Mouse (Mus musculus): ENCODE results near the gene Osbp2.

Osbp2 gene

DNA sequence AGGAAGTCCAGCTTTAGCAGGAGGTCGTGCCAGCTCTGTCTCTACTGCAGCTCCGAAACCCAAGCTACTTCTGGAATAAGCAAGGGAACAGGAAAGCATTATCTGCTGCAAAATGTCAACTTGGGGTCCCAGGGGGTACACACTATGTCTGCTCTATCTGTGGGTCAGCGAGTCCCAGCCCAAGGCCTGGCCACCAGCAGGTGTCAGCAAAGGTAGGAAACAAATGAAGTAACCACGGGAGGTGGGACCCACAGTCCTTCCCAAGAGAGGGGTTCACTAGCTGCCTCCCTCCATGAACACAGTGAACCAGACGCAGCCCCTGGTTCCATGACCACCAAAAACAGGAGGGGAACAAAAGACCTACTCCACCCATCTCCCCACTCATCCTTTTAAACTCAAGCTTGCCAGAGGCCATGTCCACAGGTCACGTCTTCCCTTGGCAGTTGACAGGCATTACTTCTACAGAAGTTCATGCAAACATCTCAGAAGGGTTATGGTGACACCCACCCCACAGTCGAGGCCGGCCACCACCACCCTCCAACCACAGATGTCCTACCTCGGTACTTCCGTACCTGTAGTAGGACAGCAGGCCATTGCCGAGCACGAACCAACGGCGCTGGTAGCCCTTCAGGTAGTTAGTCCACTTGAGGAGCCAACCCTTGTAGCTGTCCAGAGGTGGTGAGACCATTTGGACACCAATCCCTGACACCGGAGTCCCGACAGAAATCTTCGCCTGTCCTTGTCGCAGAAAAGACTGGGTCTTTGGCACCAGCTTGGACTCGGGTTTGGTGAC, 846 bp downstream of the Osbp2 start:
- no peak for DNase-seq (ENCODE audit: low spot score)

DNA sequence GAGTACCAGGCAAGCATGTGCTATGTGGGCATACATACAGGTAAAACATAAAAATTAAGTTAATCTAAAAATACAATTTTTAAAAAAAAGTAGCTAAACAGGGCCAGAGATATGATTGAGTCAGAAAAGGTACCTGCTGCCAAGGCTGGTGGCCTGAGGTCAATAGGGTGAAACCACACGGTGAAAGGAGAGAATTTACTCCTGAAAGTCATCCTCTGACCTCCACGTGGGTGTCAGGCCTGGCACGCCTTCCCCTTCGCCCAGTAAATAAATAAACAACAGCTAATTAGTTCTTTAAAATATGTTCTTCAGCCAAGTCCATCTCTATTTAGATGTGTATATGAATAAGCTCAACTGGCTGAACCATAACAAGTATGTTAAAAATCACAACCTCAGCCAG, 3.3 kb downstream of the Osbp2 start:
- DNase-seq (ENCODE audit: low spot score), result no peak

DNA sequence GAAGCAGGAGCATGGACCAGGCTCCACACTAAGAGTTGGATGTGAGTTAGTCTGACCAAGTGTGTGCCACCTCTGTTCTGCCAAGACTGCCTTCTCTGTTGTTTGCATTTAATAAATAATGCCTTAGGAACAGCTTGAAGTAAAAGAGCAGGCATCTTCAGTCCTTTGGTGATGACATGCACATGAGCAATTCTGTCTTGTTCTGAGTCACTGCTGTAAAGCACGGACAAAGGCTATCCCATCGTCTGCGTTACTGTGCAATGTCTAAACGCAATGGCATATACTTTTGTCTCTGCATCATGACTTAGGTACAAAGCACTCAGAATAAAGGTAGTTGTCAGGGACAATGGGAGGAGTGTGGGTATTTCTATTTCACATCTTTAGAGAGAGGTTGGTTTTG, 3.9 kb downstream of the Osbp2 start:
- no peak for DNase-seq (ENCODE audit: low spot score)

GRCm38 (mm10) chr11:3857902-3858301, 5.8 kb downstream of the Osbp2 start:
- DNase-seq (ENCODE audit: low spot score), result no peak

GRCm38 (mm10) chr11:3855846-3856245, 7.9 kb downstream of the Osbp2 start:
- DNase-seq (ENCODE audit: low spot score), result no peak

GRCm38 (mm10) chr11:3854156-3854555, 9.5 kb downstream of the Osbp2 start:
- no peak for DNase-seq (ENCODE audit: low spot score)

GRCm38 (mm10) chr11:3853481-3854034, 10.1 kb downstream of the Osbp2 start:
- DNase-seq (ENCODE audit: low spot score), result peak; percentile 47

DNA sequence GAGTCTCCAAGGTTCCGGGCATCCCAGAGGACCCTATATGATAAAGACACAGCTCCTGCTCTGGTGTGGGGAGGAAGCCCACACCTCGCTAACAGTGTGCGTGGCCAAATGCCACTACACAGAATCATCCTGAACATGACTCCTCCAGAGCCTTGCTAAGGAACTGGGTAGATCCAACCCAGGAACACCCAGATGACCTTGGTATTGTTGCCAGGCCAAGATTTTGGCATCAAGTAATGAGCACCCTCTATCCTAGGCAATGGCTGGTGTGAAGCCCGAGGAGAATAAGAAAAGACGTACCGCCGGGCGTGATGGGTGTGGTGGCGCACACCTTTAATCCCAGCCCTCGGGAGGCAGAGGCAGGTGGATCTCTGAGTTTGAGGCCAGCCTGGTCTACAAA, 10.7 kb downstream of the Osbp2 start:
- no peak for DNase-seq (ENCODE audit: low spot score)

DNA sequence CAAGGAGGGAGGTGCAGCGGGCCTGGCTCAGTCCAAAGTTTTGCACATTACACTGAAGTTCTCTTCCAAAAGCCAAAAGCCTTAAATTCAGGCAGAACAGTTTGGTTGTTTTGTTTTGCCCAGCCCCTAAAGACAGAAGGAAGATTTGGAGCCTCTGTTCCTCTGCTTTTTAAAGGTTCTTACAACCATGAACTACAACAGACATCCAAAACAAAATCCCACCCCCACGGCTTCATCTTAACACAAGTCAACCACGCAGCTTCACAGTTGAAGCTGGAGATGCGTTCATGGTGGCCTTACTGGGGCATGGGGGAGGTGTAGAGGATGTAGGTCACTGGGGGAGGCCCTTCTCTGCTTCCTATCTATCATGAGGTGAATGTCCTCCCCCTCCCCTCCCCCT, 11.8 kb downstream of the Osbp2 start:
- no peak for DNase-seq (ENCODE audit: low spot score)

DNA sequence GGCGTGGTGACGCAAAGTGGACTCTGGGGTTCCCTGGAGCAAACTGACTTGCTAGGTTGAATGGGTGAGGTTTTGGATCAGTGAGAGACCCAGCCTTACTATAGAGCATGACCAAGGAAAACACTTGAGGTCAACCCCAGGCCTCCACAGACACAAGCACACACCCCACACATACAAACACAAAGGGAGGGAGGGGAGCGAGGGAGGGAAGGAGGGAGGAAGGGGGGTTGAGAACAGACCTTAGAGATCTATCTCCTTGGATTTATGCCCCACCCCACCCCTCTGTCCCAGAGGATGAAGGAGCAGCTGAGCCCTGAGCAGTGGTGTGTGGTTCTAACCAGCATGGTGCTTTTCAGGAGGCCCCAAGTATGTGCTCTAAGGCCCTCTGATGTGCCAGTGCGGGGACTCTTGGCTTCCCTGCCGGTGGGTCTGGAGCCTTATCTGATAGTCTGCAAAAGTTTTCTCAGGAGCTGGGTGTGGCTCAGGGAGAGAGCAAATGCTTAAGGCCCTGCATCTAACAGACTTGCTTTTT, 12.9 kb downstream of the Osbp2 start:
- no peak for DNase-seq (ENCODE audit: low spot score)

- DNase-seq (ENCODE audit: low spot score), result no peak
Observed at GRCm38 (mm10) chr11:3850315-3850614, 13.4 kb downstream of the Osbp2 start.

DNA sequence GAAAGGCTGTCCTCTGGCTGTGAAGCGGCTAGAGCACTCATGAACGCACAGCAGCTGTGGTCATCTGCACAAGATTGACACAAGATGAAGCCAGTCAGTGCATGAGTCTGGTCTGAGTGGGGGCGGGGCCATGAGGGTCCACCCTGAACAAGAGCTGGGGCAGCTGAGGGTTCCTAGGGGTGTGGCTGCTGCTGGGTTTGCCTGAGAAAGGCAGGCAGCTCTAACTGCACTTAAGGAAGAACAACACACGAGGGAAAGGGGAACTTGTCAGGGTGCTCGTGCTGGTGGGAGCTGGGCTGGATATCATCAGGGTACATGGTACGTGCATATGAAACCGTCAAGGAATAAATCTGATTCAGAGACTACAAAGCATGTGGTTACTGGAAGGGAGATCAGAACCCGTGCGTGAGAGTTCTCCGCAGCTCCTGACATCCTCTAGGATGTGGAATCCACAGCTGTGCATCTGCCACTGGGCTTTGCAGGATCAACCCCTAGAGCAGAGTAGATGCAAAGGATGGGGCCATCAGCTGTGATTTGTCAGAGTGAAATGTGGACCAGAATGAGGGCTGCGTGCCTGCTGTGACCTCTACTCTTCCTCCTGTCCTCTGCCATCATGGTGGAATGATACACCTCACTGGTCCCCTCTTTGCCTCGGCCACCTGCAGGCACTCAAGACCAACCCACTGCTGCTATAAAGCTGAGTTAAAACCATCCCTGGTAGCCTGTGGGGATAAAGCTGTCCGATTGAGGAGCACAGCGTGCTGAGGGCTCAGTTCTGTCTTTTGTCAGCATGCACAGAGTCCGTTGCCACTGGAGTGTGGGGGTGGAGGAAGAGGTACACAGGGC, 14.0 kb downstream of the Osbp2 start:
- DNase-seq (ENCODE audit: low spot score), result no peak

- no peak for DNase-seq (ENCODE audit: low spot score)
Observed at GRCm38 (mm10) chr11:3846351-3846750, 17.4 kb downstream of the Osbp2 start.

GRCm38 (mm10) chr11:3843943-3844734, 19.6 kb downstream of the Osbp2 start:
- no peak for DNase-seq (ENCODE audit: low spot score)

DNA sequence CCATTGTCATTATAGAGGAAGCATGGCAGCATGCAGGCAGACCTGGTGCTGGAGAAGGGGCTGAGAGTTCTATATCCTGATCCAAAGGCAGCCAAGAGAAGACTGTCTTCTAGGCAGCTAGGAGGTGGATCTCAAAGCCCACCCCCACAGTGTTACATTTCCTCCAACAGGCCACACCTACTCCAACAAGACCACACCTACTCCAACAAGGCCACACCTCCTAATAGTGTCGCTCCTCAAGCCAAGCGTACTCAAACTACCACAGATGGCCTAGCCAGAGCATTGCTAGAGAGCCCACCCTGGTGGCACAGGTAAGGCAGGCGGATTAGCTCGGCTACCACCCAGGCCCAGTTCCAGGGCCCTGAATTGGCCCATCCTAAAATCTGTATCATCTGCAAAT, 28.4 kb downstream of the Osbp2 start:
- DNase-seq (ENCODE audit: low spot score), result no peak

GRCm38 (mm10) chr11:3834421-3835098, 29.1 kb downstream of the Osbp2 start:
- DNase-seq (ENCODE audit: low spot score), result no peak

GRCm38 (mm10) chr11:3833544-3834420, 29.9 kb downstream of the Osbp2 start:
- no peak for DNase-seq (ENCODE audit: low spot score)

- DNase-seq (ENCODE audit: low spot score), result no peak
Observed at GRCm38 (mm10) chr11:3832193-3832901, 31.4 kb downstream of the Osbp2 start.

- no peak for DNase-seq (ENCODE audit: low spot score)
Observed at GRCm38 (mm10) chr11:3829736-3830135, 34.0 kb downstream of the Osbp2 start.

- no peak for DNase-seq (ENCODE audit: low spot score)
Observed at GRCm38 (mm10) chr11:3824138-3824537, 39.6 kb downstream of the Osbp2 start.
